Mouse (Mus musculus) left cerebral cortex, postnatal 4 days (tissue): ENCODE measurements around the gene Cbs. TPM values are rescaled to one million over a fixed set of nuclear protein-coding genes. Genes with fewer than 3 reads are reported as not detected.

Source experiments
- DNase-seq: peaks from one replicate; pipeline ENCODE4 v3.0.0-alpha.2; 2022
- intact Hi-C: fragments of 180-260 bp; cut with DNase I; formaldehyde crosslinking; loops from one replicate; pipeline ENCODE4 v1.15.1; 2025
- total RNA-seq, 2 experiments: library from RNA; stranded (reverse); gene quantifications; 2 replicates each; pipeline ENCODE4 v1.2.3; 2021

Cbs gene
- total RNA-seq, 2 experiments from 2014 or later, result 37.3 to 44.2 TPM

DNA sequence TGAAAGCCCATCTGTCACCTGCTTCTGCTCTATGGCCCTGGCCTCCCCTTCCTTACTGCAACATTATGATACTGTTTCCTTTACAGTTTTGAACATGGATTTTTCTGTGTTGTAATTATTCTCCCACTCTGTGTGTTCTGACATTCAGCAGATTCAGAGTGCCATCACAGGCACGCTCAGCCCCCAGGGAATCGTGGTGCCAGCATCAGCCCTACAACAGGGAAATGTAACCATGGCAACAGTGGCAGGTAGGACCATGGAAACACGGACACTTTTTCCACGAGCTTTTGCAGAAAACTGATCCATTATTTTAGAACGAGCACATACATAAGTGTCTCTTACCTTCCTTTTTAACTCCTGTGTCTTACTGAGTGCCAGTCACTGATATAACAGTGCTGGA, 42.0 kb downstream of the Cbs start:
- no peak for DNase-seq
- intact Hi-C loops, result no loop called here

DNA sequence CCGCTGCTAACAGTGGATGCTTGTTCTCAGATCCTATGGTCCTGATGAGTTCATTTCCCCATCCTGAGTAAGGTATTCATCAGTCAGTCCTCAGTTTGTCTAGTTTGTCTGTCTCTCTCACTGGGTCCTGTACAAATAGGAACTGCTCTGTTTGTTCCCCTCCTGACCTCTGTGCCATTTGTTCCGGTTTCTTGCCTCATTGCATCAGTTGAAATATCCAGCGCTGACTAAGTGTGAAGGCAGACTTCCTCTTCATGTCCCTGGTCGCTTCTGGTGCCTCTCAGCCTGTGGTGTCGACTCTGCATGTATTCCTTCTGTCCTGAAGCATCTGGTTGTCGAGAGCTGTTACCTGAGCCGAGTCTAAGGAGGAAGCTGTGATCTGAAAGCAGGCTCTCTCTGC, 42.4 kb downstream of the Cbs start:
- intact Hi-C loops, result no loop called here

GRCm38 (mm10) chr17:31590846-31591245, 46.2 kb downstream of the Cbs start:
- intact Hi-C loops, result no loop called here
- DNase-seq, result no peak

More for the DNA sequence above, 42.4 kb downstream of the Cbs start:
- DNase-seq, result no peak

GRCm38 (mm10) chr17:31588726-31589125, 48.3 kb downstream of the Cbs start:
- intact Hi-C loops, result no loop called here

GRCm38 (mm10) chr17:31588115-31588514, 48.9 kb downstream of the Cbs start:
- intact Hi-C loops, result no loop called here

More at GRCm38 (mm10) chr17:31588726-31589125, 48.3 kb downstream of the Cbs start:
- DNase-seq, result no peak

GRCm38 (mm10) chr17:31583781-31584180, 53.3 kb downstream of the Cbs start:
- DNase-seq, result no peak
- intact Hi-C loops, result no loop called here

More at GRCm38 (mm10) chr17:31588115-31588514, 48.9 kb downstream of the Cbs start:
- no peak for DNase-seq

GRCm38 (mm10) chr17:31583185-31583584, 53.9 kb downstream of the Cbs start:
- DNase-seq, result no peak
- intact Hi-C loops, result no loop called here

GRCm38 (mm10) chr17:31580344-31580743, 56.7 kb downstream of the Cbs start:
- intact Hi-C loops, result no loop called here

GRCm38 (mm10) chr17:31576394-31577175, 60.5 kb downstream of the Cbs start:
- intact Hi-C loops, result no loop called here
- DNase-seq, result peak; percentile 61

More at GRCm38 (mm10) chr17:31580344-31580743, 56.7 kb downstream of the Cbs start:
- peak; percentile 65 for DNase-seq

- intact Hi-C loops, result no loop called here
- no peak for DNase-seq
These were observed 62.4 kb downstream of the Cbs start for GRCm38 (mm10) chr17:31574662-31575061.

DNA sequence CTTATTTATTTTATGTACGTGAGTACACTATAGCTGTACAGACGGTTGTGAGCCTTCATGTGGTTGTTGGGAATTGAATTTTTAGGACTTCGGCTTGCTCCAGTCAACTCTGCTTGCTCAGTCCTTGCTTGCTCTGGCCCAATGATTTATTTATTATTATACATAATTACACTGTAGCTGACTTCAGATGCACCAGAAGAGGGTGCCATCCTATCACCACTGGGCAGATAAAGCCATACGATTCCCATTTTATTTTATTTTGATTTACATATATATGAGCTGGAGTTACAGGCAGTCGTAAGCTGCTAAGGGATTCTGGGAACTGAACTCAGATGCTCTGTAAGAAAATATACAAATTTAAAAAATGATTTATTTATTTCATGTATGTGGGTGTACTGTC, 65.3 kb downstream of the Cbs start:
- no peak for DNase-seq
- intact Hi-C loops, result no loop called here

GRCm38 (mm10) chr17:31570321-31570925, 66.6 kb downstream of the Cbs start:
- intact Hi-C loops, result no loop called here
- DNase-seq, result peak; percentile 34

DNA sequence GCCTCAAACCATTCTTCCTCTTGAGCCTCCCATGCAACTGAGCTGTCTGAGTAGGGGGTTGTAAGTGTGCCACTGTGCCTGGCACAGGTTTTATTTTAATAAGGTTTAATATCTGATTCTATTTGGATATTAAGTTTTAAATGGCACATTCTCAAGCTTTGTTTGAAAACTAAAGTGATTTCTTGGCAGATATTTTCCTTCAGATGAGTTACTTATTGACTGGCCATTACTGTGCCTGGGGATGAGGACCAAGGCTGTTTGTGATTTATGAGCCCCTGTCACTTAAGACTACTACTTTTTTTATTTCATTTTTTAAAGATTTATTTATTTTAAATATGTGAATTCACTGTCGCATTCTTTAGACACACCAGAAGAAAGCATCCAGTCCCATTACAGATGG, 67.3 kb downstream of the Cbs start:
- intact Hi-C loops, result no loop called here
- DNase-seq, result no peak

DNA sequence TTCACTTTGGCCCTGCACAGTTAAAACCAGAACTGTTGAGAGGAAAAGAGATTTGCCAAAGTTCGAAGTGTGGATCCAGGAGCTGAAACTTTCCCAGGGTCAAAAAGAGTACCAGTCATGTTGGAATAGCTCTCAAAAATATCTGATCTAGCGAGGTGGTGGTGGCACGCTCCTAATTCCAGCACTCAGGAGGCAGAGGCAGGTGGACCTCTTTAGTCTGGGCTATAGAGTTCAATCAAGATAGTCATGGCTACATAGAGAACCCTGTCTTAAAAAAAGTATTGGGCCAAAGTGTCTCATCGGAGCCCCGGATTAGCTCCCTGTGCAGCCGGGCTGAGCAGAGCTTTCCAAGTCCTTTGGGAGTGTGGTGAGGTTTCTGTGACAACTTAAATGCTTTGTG, 70.8 kb downstream of the Cbs start:
- DNase-seq, result no peak
- intact Hi-C loops, result no loop called here

DNA sequence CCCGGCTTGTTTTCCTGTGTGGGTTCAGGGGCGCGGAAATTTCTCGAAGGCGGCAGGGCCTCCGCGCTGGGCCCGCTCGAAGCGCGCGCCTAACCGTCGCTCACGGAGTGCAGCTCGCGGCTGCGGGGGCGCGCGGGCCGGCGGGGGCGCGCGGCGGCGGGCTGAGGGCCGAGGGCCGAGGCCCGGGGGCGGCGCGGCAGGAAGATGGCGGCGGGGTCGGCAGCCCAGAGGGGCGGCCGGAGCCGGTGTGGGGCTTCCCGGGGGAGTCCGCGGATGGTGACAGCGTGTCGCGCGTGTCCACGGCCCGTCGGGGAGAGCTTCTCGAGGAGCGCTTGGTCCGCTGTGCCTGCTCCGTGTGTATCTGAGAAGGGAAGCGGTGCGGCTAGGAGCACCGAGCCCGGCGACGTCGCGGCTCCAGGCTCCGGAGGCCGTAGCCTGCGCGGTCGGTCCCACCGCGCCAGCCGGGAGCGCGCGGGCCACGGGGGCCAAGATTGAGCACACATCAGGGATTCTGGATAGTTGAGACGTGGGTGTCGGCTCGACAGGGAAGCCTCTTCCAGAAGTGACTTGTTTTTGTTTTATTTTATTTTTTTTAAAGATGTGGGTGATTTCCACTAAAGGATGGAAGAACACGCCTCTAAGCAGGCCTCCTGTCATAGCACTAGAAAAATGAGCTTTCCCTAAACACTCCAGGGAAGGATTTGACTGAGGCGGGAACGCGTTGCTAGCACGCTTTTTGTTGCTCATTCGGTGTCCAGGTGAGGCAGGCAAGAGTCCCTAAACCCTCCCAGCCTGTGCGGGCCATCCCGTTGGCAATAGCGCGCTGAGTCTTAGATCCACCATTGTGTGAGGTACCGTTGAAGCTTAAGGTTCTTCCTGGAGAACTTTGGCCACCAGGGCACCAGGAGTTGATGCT, 71.6 kb downstream of the Cbs start:
- intact Hi-C loops, result no loop called here
- peak; percentile 86 for DNase-seq

DNA sequence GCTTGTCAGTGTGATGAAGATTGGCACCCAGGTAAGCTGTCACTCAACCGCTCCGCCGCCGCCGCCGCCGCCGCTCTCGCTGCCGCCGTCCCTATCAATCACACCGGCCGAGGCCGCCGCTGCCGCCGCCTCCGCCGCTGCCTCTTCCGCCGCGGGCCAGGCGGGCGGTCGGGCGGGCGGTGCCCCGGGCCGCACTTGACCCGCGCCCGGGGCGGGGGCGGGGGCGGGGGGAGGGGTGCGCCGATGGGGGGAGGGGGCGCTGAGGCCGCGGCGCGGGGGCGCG, 72.2 kb downstream of the Cbs start:
- DNase-seq, result no peak
- intact Hi-C loops, result loop anchor here (5.0 kb wide), 1 partner anchor 52 kb away; no protein-coding TSS in a partner anchor

DNA sequence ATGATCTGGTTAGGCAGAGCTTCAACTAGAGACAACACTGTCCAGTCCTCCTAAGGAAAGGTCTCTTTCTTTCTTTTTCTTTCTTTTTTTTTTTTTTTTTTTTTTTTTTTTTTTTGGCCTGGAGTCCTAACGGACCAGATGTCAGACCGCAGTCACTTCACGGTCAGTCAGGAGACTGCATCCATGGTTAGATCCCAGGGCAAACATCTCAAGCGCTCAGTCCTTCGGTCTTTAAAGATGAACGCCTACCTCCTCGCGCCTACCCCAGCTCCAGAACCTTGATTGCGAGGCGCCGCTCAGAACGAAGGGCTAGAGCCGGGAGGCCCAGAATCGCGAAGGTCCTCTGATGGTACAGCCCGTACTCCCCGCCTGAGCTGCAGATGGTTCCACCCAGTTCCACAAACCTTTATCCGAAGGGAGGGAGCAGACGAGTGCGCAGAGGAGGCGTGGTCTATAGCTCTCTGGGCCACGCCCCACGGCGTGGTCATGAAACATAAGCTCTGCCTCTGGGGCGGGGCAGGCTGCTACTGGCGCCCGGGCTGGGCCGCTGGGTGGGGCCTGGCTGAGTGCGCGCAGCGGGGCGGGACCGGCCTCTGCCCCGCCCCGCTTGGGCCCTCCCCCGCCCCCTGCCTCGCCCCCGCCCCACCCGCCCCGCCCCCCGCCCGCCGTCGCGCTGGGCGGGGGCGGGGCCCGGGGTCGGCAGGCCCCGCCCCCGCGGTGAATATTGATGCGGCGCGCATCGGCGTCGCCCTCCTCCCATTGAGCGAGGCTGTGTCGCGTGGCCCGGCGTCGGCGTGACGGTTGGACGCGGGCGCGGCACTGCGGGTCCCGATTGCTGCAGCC, 72.8 kb downstream of the Cbs start, which contains the start of gene Pknox1:
TSS of gene Pknox1 (plus strand) at position 720 of the 843 bp plus-strand sequence.
- intact Hi-C loops, result loop anchor here (5.0 kb wide), 1 partner anchor 52 kb away; no protein-coding TSS in a partner anchor
- peak; percentile 100 for DNase-seq

DNA sequence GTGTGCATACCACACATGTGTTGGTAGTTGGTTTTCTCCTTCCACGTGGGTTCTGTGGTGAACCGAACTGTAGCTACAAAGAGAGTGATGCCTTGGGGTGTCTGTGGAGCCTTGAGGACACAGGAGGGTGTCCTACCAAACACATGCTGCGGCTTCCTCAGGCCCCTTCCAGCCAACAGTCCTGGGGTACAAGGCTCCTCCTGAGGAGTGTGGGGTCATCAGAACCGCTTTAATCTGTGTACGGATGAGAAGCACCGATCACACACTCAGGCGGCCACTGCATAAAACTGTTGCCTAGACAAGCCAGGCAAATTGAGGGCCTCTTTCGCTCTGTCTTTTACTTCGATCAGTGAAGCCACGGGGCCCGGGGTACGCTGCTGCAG, 73.4 kb downstream of the Cbs start:
- peak; percentile 42 for DNase-seq
- intact Hi-C loops, result loop anchor here (5.0 kb wide), 1 partner anchor 51 kb away; no protein-coding TSS in a partner anchor

DNA sequence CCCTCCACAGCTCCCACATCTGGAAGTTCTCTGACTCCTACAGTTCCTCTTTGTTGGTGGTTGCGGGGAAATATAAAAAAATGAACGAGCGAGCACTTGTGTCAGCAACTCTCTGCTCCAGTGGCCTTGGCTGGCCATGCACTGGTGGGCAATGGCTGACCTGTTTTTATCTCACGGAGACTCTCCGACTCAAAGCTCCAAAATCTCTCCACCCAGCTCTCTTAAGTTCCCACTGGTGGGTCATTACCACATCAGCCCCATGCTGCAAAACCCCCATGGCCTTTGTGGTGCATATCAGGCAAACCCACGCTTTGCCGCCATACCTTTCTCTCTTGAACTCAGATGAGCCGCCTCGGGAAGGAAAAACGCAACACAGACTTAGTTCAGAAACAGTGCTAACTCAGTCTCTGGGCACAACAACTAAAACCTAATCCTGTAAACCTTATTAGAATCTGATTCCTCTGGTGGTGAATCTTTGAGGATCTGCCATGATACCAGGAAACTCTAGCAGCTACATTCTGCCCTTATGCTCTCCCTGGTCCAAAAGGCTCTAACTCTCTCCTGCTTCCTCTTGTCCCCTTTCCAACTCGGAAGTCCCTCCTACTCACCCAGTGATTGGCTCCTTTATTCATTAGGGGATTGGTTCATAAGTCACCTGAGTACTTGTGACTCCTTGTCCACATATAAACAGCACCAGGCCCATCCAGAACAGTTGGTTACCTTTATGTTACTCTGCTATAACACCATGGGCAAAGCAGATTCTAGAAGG, 77.8 kb downstream of the Cbs start:
- DNase-seq, result no peak
- intact Hi-C loops, result no loop called here
